Mouse (Mus musculus): ENCODE measurements around the gene Banp.

The Banp gene

GRCm38 (mm10) chr8:122058951-122059350, 109.4 kb downstream of the Banp start:
- peak; percentile 57 to 72 for DNase-seq (ENCODE audit: low spot score in 2 of 2)

GRCm38 (mm10) chr8:122062508-122063223, 113.1 kb downstream of the Banp start:
- no peak for DNase-seq (ENCODE audit: low spot score in 2 of 2)

DNA sequence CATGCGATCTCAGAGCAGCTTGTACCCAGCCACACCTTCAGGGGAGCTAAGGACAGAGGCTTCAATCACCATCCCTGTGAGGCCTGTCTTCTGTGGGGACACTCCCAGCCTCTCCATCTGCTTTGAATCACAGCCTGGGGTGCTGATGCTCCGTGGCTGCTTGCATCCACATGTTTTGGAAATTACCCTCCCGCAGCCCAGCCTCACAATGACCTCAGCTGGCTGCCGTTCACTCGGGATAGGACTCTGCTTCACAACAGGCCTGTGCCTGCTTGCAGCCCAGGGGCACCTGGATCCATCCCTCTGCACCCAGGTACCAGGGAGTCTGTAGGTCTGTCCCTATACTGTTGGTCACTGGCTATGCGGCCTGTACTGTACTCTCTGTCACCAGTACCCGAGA, 114.8 kb downstream of the Banp start:
- no peak for DNase-seq (ENCODE audit: low spot score in 2 of 2)

DNA sequence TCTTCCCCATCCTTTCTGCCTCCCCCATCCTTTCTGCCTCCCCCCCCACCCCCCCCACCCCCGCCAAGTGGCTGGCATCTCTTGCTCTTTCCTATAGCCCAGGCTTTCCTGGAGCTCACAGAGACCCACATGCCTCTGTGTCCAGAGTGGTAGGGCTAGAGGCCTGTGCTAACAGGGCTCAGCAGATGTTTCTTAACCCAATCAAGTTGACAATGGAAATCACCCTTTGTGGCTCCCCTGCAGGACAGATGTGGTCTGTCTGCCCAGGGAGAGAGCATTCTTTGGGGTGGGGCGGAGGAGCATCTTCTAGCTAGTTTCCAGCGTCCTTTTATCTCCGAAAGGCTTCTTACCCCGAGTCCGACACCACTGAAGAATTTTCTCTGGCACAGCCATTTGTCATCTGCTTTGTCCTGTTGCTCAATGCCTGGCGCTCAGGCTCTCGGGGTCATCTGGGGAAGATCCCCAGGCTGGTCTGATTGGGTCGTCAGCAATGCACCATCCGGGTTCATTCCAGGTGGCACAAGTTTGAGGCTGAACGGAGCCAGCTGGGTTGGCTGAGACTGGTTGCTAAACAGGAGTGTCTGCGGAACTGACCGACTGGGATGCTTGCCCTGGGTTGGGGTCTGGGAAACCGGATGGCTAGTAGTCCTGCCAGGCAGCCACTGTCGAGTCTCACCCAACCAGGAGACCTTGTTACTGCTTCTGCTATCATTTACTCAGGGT, 118.4 kb downstream of the Banp start:
- no peak for DNase-seq (ENCODE audit: low spot score in 2 of 2)

DNA sequence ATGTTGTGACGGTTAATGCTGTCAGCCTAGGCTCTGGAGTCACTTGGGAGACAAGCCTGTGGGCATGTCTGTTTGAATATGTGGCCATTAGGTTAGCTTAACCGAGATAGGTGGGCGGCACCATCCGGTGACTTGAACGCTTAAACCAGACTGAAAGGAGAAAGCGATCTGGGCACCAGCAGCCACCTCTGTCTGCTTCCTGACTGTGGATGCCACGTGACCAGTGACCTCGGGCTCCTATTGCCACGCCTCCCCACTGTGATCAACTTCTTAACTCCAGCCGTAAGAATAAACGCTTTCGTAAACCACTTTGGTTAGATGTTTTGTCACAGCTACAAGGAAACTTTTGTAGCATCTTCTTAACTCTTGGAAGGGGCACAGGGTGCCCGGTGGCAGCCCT, 119.1 kb downstream of the Banp start:
- DNase-seq (ENCODE audit: low spot score in 2 of 2) = no peak

GRCm38 (mm10) chr8:122069281-122069680, 119.7 kb downstream of the Banp start:
- peak; percentile 36 to 48 for DNase-seq (ENCODE audit: low spot score in 2 of 2)

- DNase-seq (ENCODE audit: low spot score in 2 of 2) = no peak
Observed at GRCm38 (mm10) chr8:122071193-122071592, 121.6 kb downstream of the Banp start.

DNA sequence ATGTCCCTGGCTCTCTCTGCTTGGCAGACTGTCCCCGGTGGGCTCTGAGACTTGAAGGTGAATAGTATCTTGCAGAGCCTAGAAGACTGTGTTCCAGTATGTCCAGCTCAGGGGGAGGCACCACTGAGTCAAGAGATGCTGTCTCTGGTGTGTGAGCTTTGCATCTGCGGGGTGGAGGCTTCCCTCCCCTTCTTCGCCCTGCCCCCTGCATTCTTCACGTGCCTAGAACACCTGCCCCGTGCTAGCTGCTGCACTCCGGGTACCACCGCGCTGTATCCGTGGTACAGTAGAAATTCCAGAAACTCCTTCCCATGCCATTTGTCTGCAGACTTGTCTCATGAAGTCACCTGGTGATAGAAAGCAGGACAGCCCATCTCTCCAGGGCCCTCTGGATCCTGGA, 124.4 kb downstream of the Banp start:
- no peak for DNase-seq (ENCODE audit: low spot score in 2 of 2)

DNA sequence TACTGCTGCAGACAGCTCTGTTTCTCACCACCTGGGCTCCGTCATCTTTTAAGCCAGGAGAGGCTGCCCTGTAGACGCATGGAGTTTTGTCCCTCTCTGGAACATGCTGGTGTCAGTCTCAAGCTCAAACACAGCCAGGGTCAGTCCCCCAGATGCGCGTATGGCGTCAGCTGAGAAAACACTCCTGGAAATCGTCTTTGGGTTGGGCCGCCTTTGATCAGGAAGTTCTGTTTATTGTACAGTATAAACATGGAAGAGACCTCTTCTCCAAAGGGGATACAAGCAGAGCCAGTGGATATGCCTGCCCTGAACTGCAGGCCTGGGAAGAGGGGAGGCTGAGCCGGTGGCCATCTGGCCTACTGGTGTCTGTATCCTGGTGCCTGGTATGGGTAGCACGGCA, 124.9 kb downstream of the Banp start:
- no peak for DNase-seq (ENCODE audit: low spot score in 2 of 2)

DNA sequence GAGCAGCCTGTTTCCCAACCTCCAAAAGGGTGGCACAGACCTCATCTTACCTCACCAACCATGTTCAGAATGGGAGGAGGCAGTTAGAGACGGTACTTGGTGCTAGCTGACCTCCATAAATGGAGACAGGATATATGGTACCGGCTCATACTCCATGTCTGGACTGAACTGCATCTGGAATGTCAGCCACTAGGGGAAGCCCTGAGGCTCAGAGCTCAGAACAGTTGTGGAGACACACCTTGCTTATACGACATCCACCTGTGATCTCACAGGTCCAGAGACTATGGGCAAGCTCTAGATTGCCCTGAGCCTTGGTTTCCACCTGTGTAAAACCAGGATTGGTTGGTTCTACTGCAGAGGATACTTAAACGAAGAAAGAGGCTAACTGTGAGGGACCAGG, 125.4 kb downstream of the Banp start:
- DNase-seq (ENCODE audit: low spot score in 2 of 2) = no peak

GRCm38 (mm10) chr8:122076183-122076842, 126.8 kb downstream of the Banp start:
- no peak for DNase-seq (ENCODE audit: low spot score in 2 of 2)

- DNase-seq (ENCODE audit: low spot score in 2 of 2) = no peak
Observed at GRCm38 (mm10) chr8:122078321-122078720, 128.8 kb downstream of the Banp start.

Data from frontal cortex, postnatal 36 days (tissue).